Mouse (Mus musculus) ES-E14 (cell line): ENCODE data around the gene Arf3. TPM values are rescaled to one million over a fixed set of nuclear protein-coding genes. Genes with fewer than 3 reads are reported as not detected.
A peak's percentile ranks its signal among the peaks of the same experiment; 100 is the strongest.

Experiments
- DNase-seq: peaks from one replicate; pipeline ENCODE4 v3.0.0-alpha.2; 2013; ENCODE audit warnings: low read depth, low spot score
- H3K27ac ChIP-seq: 2 replicates; pipeline ENCODE4 v1.5.1; 2012; ENCODE audit warnings: low read depth, mild to moderate bottlenecking, low read length, moderate library complexity, mixed read lengths; ENCODE audit not compliant: poor library complexity, insufficient read depth, severe bottlenecking
- H3K36me3 ChIP-seq: 2 replicates; pipeline ENCODE4 v1.6.1; 2012; ENCODE audit warnings: mild to moderate bottlenecking, low read length, moderate library complexity, mixed read lengths; ENCODE audit not compliant: control insufficient read depth, poor library complexity, insufficient read depth, severe bottlenecking
- H3K4me1 ChIP-seq, 2 experiments: fragments of 150-350 bp in 1 of 2; sonication (generic) in 1 of 2; 2 replicates each; pipeline ENCODE4 v1.6.1; 2012; ENCODE audit warnings: low read length in 2 of 2, mild to moderate bottlenecking in 1 of 2, mixed read lengths in 1 of 2; ENCODE audit not compliant: control insufficient read depth in 2 of 2, insufficient read depth in 2 of 2, poor library complexity in 1 of 2
- H3K4me3 ChIP-seq, 2 experiments: fragments of 150-350 bp in 1 of 2; sonication (generic) in 1 of 2; 2 replicates each; pipeline ENCODE4 v1.5.1; 2012; ENCODE audit warnings: low read length in 2 of 2, low read depth in 1 of 2, mild to moderate bottlenecking in 1 of 2, mixed read lengths in 1 of 2; ENCODE audit not compliant: insufficient read depth in 1 of 2, poor library complexity in 1 of 2, severe bottlenecking in 1 of 2
- H3K9ac ChIP-seq: 2 replicates; pipeline ENCODE4 v1.6.1; 2012; ENCODE audit warnings: low read depth, mild to moderate bottlenecking, low read length, mixed read lengths; ENCODE audit not compliant: poor library complexity, insufficient read depth, severe bottlenecking
- H3K9me3 ChIP-seq: fragments of 150-350 bp; sonication (generic); 2 replicates; pipeline ENCODE4 v1.6.1; 2012; ENCODE audit warnings: low read depth, mild to moderate bottlenecking, low read length; ENCODE audit not compliant: control insufficient read depth, insufficient read depth
- CHD2 ChIP-seq: IDR thresholded peaks from 2 replicates; pipeline ENCODE4 v1.6.1; 2014; ENCODE audit warnings: mild to moderate bottlenecking, low read depth, low read length, inconsistent platforms
- HCFC1 ChIP-seq: IDR thresholded peaks from 2 replicates; pipeline ENCODE4 v1.6.1; 2012; ENCODE audit warnings: low read length, inconsistent platforms, borderline replicate concordance; ENCODE audit not compliant: insufficient read depth
- MAFK ChIP-seq: IDR thresholded peaks from 2 replicates; pipeline ENCODE4 v1.6.1; 2014; ENCODE audit warnings: mild to moderate bottlenecking, low read depth, low read length, inconsistent platforms; ENCODE audit not compliant: insufficient read depth
- ZC3H11A ChIP-seq: IDR thresholded peaks from 2 replicates; pipeline ENCODE4 v1.6.1; 2012; ENCODE audit warnings: low read depth, mild to moderate bottlenecking, inconsistent platforms, low read length, borderline replicate concordance
- ZNF384 ChIP-seq: IDR thresholded peaks from 2 replicates; pipeline ENCODE4 v1.6.1; 2012; ENCODE audit warnings: low read depth, low read length, inconsistent platforms
- in situ Hi-C, 2 experiments: fragments of 600-800 bp; cut with MboI; formaldehyde crosslinking; loops; one replicate each; pipeline ENCODE4 v1.15.1; 2025; ENCODE audit warnings: low sequenced_read_pairs in 2 of 2, inconsistent platforms in 1 of 2; ENCODE audit not compliant: unreplicated experiment in 2 of 2
- total RNA-seq: library from RNA; depleted of rRNA; stranded (reverse); fragments of 300-350 nt; gene quantifications from 2 replicates; pipeline ENCODE4 v1.2.3, GENCODE M21; 2012

The Arf3 gene
- total RNA-seq, 1 experiment, result 41.2 TPM

DNA sequence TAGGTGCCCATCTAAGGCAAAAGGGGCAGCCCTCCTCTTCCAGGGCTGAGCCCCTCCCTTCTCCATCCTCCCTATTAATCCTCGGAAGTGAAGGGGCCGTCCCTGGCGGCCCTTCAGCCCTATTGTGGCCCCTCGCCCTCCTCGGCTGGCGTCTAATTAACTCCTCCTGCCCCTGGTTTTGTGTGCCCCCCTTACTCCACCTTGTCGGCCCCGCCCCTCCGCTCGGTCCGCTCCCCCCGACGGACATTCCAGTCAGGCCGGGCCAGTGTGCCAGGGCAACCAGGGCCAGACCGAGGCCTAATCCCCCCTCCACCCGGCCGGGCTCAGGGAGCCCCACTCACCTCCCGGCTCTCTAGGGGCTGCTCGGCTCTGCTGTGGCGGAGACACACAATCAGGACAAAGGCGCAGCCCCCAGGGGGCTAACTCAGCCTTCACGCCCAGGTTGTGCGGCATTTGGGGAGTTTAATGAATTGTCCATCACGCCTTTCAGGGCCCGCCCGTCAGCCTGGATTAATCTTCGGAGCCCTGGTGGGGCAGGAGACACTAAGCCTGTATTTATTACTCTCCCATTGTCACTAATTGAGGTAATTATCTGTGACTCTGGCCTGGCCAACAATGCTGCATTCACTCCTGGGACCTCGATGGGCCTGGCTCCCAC, 35.0 kb upstream of the Arf3 start:
- H3K27ac ChIP-seq, result no peak overlapping the region
- no peak for TF ChIP-seq ZNF384
- TF ChIP-seq CHD2, result no peak
- no peak for TF ChIP-seq ZC3H11A
- no peak for TF ChIP-seq MAFK
- TF ChIP-seq HCFC1, result no peak

DNA sequence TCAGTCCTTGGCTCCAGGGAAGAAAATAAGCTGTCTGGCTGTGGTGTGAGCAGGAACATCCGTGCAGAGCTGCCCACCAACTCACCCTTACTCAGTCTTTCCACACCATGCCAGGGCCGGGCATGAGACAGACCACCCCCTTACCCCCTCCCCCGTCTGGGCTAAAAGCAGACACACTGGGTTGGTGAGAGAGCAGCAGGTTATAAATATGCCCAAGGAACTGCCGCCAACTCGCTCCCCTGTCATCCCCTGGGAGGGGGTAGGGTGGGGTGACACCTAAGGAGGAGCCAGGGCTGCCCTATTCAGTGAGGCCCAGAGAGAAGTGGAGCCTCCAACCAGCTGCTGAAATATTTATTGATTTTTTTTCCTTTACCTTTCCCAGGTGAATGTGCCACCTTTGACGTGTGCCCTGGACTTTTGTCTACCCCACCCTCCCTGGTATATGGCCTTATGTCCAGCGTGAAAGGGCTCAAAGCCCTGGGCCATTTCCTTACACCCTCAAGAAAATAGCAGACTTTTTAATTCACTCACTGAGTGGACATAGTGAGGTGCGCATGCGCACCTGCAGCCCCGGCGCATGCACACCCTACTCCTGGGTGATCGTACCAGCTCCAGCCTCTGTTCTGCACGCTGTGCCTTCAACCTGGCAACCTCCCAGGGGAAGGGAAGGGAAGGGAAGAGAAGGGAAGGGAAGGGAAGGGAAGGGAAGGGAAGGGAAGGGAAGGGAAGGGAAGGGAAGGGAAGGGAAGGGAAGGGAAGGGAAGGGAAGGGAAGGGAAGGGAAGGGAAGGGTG, 34.0 kb upstream of the Arf3 start:
- TF ChIP-seq ZC3H11A (no peak), HCFC1 (no peak), CHD2 (no peak), ZNF384 (no peak), MAFK (no peak)
- Histone ChIP-seq H3K9me3 (no peaks in the 10 kb centered on the region), H3K4me1 (peaks cover 0 to 11% of the 10 kb centered on the region in 2 experiments; a peak in 1 of 4 replicates), H3K9ac (no peak overlapping the region), H3K27ac (no peak overlapping the region), H3K36me3 (no peaks in the 10 kb centered on the region), H3K4me3 (no peak overlapping the region)
- no peak for DNase-seq
- in situ Hi-C loops, result loop anchor here in 1 of 2 experiments (25.0 kb wide), 1 partner anchor 290 kb away; the partner anchor contains the start of genes C1ql4 and Dnajc22

More for the DNA sequence above, 35.0 kb upstream of the Arf3 start:
- peak overlapping the region in 1 of 2 experiments; percentile 28; a peak in 1 of 4 replicates for H3K4me3 ChIP-seq
- DNase-seq, result no peak
- peaks cover 0 to 6% of the 10 kb centered on the region in 2 experiments; a peak in 1 of 4 replicates for H3K4me1 ChIP-seq
- H3K9me3 ChIP-seq, result no peaks in the 10 kb centered on the region
- in situ Hi-C loops, result loop anchor here in 1 of 2 experiments (25.0 kb wide), 1 partner anchor 289 kb away; the partner anchor contains the start of genes C1ql4 and Dnajc22
- no peak overlapping the region for H3K9ac ChIP-seq
- H3K36me3 ChIP-seq, result no peaks in the 10 kb centered on the region

DNA sequence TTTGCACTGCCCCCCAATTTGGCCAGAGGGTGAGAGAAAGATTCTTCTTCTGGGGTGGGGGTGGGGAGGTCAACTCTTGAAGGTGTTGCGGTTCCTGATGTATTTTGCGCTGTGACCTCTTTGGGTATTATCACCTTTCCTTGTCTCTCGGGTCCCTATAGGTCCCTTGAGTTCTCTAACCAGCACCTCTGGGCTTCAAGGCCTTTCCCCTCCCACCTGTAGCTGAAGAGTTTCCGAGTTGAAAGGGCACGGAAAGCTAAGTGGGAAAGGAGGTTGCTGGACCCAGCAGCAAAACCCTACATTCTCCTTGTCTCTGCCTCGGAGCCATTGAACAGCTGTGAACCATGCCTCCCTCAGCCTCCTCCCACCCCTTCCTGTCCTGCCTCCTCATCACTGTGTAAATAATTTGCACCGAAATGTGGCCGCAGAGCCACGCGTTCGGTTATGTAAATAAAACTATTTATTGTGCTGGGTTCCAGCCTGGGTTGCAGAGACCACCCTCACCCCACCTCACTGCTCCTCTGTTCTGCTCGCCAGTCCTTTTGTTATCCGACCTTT, 30.2 kb upstream of the Arf3 start:
- H3K4me1 ChIP-seq, result peaks cover 0 to 26% of the 10 kb centered on the region in 2 experiments; a peak in 1 of 4 replicates
- no peak overlapping the region for H3K9ac ChIP-seq
- H3K9me3 ChIP-seq, result no peaks in the 10 kb centered on the region
- H3K36me3 ChIP-seq, result no peaks in the 10 kb centered on the region
- no peak for TF ChIP-seq ZNF384
- TF ChIP-seq HCFC1, result no peak
- no peak for TF ChIP-seq ZC3H11A
- TF ChIP-seq CHD2, result no peak
- TF ChIP-seq MAFK, result no peak
- DNase-seq, result no peak
- in situ Hi-C loops, result loop anchor here in 1 of 2 experiments (25.0 kb wide), 1 partner anchor 294 kb away; the partner anchor contains the start of genes C1ql4 and Dnajc22
- no peak overlapping the region for H3K4me3 ChIP-seq
- H3K27ac ChIP-seq, result no peak overlapping the region

DNA sequence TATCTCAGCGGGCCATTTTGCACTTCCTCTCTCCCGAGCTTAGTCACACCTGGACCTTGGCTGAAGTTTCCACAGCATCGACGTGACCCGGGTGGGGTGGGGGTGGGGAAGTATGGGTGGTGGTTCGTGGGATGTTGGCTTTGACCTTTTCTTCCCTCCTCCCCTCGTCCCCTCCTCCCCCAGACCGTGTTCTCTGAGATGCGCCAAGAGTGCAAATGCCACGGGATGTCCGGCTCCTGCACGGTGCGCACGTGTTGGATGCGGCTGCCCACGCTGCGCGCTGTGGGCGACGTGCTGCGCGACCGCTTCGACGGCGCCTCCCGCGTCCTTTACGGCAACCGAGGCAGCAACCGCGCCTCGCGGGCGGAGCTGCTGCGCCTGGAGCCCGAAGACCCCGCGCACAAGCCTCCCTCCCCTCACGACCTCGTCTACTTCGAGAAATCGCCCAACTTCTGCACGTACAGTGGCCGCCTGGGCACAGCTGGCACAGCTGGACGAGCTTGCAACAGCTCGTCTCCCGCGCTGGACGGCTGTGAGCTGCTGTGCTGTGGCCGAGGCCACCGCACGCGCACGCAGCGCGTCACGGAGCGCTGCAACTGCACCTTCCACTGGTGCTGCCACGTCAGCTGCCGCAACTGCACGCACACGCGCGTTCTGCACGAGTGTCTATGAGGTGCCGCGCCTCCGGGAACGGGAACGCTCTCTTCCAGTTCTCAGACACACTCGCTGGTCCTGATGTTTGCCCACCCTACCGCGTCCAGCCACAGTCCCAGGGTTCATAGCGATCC, 29.4 kb upstream of the Arf3 start:
- peak overlapping the region; percentile 11 to 61; a peak in 3 of 4 replicates for H3K4me3 ChIP-seq
- H3K36me3 ChIP-seq, result no peaks in the 10 kb centered on the region
- TF ChIP-seq ZNF384 (no peak), ZC3H11A (no peak), CHD2 (no peak), MAFK (no peak), HCFC1 (no peak)
- no peak for DNase-seq
- peaks cover 0 to 26% of the 10 kb centered on the region in 2 experiments; a peak in 1 of 4 replicates for H3K4me1 ChIP-seq
- no peak overlapping the region for H3K27ac ChIP-seq
- in situ Hi-C loops, result loop anchor here in 1 of 2 experiments (25.0 kb wide), 1 partner anchor 295 kb away; the partner anchor contains the start of genes C1ql4 and Dnajc22
- no peaks in the 10 kb centered on the region for H3K9me3 ChIP-seq
- no peak overlapping the region; the same call in 1 of the 2 replicates for H3K9ac ChIP-seq
